Comparison of ENCODE assay signal across 10 mouse cellular contexts in the genomic region with DNA sequence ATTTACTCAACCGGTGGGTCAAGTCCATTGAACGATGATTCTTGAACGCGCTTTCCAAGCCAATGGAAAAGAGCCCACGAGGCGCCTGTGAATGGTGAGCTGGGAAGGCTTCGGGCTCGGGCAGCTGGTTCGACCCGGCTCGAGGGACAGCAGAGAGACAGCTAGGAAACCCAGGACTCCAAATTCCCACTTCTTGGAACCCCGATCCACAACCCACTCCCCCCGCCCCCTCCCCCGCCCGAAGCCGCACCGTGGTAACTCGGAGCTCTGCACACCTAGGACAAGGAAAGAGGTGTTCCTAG. TPM values are rescaled to one million over a fixed set of nuclear protein-coding genes. Genes with fewer than 3 reads are reported as not detected.
DNase-seq lines count a peak whose midpoint lies in the region; ATAC-seq and TF ChIP-seq lines count a peak whose summit lies in the region.
"Had no signal": no experiment of that assay in that cellular context is flagged by ENCODE, and none has a peak within 500 bp of the region (broad histone marks: within the 10 kb centered on the region; RNA-seq: fewer than 3 reads in every experiment).

No protein-coding gene starts in this region.

- DNase-seq in heart, adult 9 months (ENCODE audit: low spot score in 2 of 2): no peak
- DNase-seq in ES-E14 (ENCODE audit: low read depth, low spot score): no peak
- DNase-seq in midbrain, embryonic 10.5 days (ENCODE audit: low spot score): no peak
- no peak for DNase-seq in ovary, postnatal 36 days (ENCODE audit: low spot score)
- no peak for DNase-seq in urinary bladder, postnatal 14 days (ENCODE audit: low spot score)

- H3K9me3 ChIP-seq in heart, embryonic 11.5 days (replicated peaks; ENCODE audit: control insufficient read depth, low read length): no peaks in the 10 kb centered on the region
- H3K9me3 ChIP-seq in ES-E14 (ENCODE audit: control insufficient read depth, insufficient read depth, low read depth, low read length): no peaks in the 10 kb centered on the region
- no peaks in the 10 kb centered on the region for H3K9me3 ChIP-seq in hindbrain, embryonic 13.5 days
- no peaks in the 10 kb centered on the region for H3K9me3 ChIP-seq in midbrain, embryonic 10.5 days (replicated peaks)

- H3K27me3 ChIP-seq in heart, embryonic 11.5 days (ENCODE audit: control insufficient read depth, insufficient read depth, low read length): peaks cover 98% of the 10 kb centered on the region
- H3K27me3 ChIP-seq in hindbrain, embryonic 13.5 days: peaks cover 100% of the 10 kb centered on the region
- H3K27me3 ChIP-seq in midbrain, embryonic 10.5 days (ENCODE audit: low read depth, poor library complexity, severe bottlenecking): peaks cover 100% of the 10 kb centered on the region

- peak overlapping the region; percentile 77 for H3K4me2 ChIP-seq in heart, embryonic 11.5 days
- peak overlapping the region; percentile 53 for H3K4me2 ChIP-seq in hindbrain, embryonic 13.5 days

- H3K36me3 ChIP-seq in heart, embryonic 11.5 days (ENCODE audit: control insufficient read depth, insufficient read depth, low read length): no peaks in the 10 kb centered on the region
- no peaks in the 10 kb centered on the region for H3K36me3 ChIP-seq in ES-E14 (ENCODE audit: control insufficient read depth, insufficient read depth, low read length, poor library complexity, severe bottlenecking)
- no peaks in the 10 kb centered on the region for H3K36me3 ChIP-seq in hindbrain, embryonic 13.5 days
- H3K36me3 ChIP-seq in midbrain, embryonic 10.5 days: no peaks in the 10 kb centered on the region

- no peak for ATAC-seq in heart, embryonic 11.5 days (replicated peaks; ENCODE audit: insufficient number of reproducible peaks, low FRiP score, low TSS enrichment)
- ATAC-seq in hindbrain, embryonic 13.5 days (ENCODE audit: low FRiP score): no peak
- ATAC-seq in CD4-positive, CD25-positive, alpha-beta regulatory T cell, adult 4 months: no peak

- in situ Hi-C loops in ES-E14 (cut with MboI; ENCODE audit: low sequenced_read_pairs in 2 of 2, unreplicated experiment in 2 of 2): loop anchor here in 1 of 2 experiments (5.0 kb wide), 1 partner anchor 185 kb away; no protein-coding TSS in a partner anchor

- no peak overlapping the region for H3K9ac ChIP-seq in heart, embryonic 11.5 days (ENCODE audit: low read depth, low read length)
- H3K9ac ChIP-seq in ES-E14 (ENCODE audit: insufficient read depth, low read depth, low read length, poor library complexity, severe bottlenecking): no peak overlapping the region
- no peak overlapping the region for H3K9ac ChIP-seq in hindbrain, embryonic 13.5 days

- H3K4me3 ChIP-seq in heart, embryonic 11.5 days (ENCODE audit: low read depth, low read length): peak overlapping the region; percentile 41
- H3K4me3 ChIP-seq in ES-E14 (ENCODE audit: insufficient read depth in 1 of 2, low read depth in 1 of 2, low read length in 2 of 2, poor library complexity in 1 of 2, severe bottlenecking in 1 of 2): peak overlapping the region; percentile 47 to 66; a peak in 3 of 4 replicates
- H3K4me3 ChIP-seq in hindbrain, embryonic 13.5 days: peak overlapping the region; percentile 33
- H3K4me3 ChIP-seq in midbrain, embryonic 10.5 days: peak overlapping the region; percentile 45

- H3K4me1 ChIP-seq in heart, embryonic 11.5 days (ENCODE audit: control insufficient read depth, insufficient read depth, low read length): peaks cover 38% of the 10 kb centered on the region
- H3K4me1 ChIP-seq in ES-E14 (ENCODE audit: control insufficient read depth in 2 of 2, insufficient read depth in 2 of 2, low read length in 2 of 2, poor library complexity in 1 of 2): peaks cover 0 to 6% of the 10 kb centered on the region in 2 experiments; a peak in 1 of 4 replicates
- peaks cover 45% of the 10 kb centered on the region for H3K4me1 ChIP-seq in hindbrain, embryonic 13.5 days (replicated peaks)
- peaks cover 54% of the 10 kb centered on the region for H3K4me1 ChIP-seq in midbrain, embryonic 10.5 days

- no peak overlapping the region for H3K27ac ChIP-seq in heart, embryonic 11.5 days (ENCODE audit: low read depth, low read length)
- H3K27ac ChIP-seq in ES-E14 (ENCODE audit: insufficient read depth, low read depth, low read length, poor library complexity, severe bottlenecking): no peak overlapping the region
- H3K27ac ChIP-seq in hindbrain, embryonic 13.5 days: no peak overlapping the region
- no peak overlapping the region for H3K27ac ChIP-seq in midbrain, embryonic 10.5 days (replicated peaks)

- WGBS in heart, embryonic 11.5 days (ENCODE audit: insufficient replicate concordance): 0% methylated on average over 18 of the region's 18 CpGs
- WGBS in hindbrain, embryonic 13.5 days: 1% methylated on average over 18 of the region's 18 CpGs
- under 1% methylated on average over 18 of the region's 18 CpGs for WGBS in midbrain, embryonic 10.5 days

TF ChIP-seq in ES-E14, 5 proteins besides CTCF, POLR2A, EP300 and RAD21:
- no peak for TF ChIP-seq ZC3H11A (IDR thresholded peaks at IDR 0.05; ENCODE audit: borderline replicate concordance, low read depth, low read length)
- no peak for TF ChIP-seq HCFC1 (IDR thresholded peaks at IDR 0.05; ENCODE audit: borderline replicate concordance, insufficient read depth, low read length)
- no peak for TF ChIP-seq CHD2 (IDR thresholded peaks at IDR 0.05; ENCODE audit: low read depth, low read length)
- TF ChIP-seq ZNF384 (IDR thresholded peaks at IDR 0.05; ENCODE audit: low read depth, low read length): no peak
TF ChIP-seq in ES-E14: peak in this region for 0.

RNA-seq across cellular contexts. Expression of a gene that starts 0.3 kb away (rescaled TPM):
- polyA plus RNA-seq in heart, embryonic 11.5 days (2014; fragmentation: Nextera tagmentation; extraction: Ambion mirVana): 0.57 and 0.59 TPM in 2 replicates
- 3.7 and 5.7 TPM in 2 replicates for total RNA-seq in ES-E14 (2012; rRNA removed)
- polyA plus RNA-seq in hindbrain, embryonic 13.5 days (2015; fragmentation: Nextera tagmentation; extraction: Ambion mirVana): 0.23 and 0.56 TPM in 2 replicates
- polyA plus RNA-seq in midbrain, embryonic 10.5 days (2016; fragmentation: Nextera tagmentation; extraction: Ambion mirVana): 1.8 and 3.2 TPM in 2 replicates
- not detected for polyA plus RNA-seq in CD4-positive, CD25-positive, alpha-beta regulatory T cell, adult 4 months (2017; shearing (Covaris generic))
- polyA plus RNA-seq: adrenal gland, adult 2 months; large intestine, adult 2 months had no signal

RNA-seq across cellular contexts. Expression of a gene that starts 11.9 kb away (rescaled TPM):
- polyA plus RNA-seq in heart, embryonic 11.5 days (2014; fragmentation: Nextera tagmentation; extraction: Ambion mirVana): not detected in 2 replicates
- 0.31 and 0.32 TPM in 2 replicates for total RNA-seq in ES-E14 (2012; rRNA removed)
- not detected in 2 replicates for polyA plus RNA-seq in hindbrain, embryonic 13.5 days (2015; fragmentation: Nextera tagmentation; extraction: Ambion mirVana)
- polyA plus RNA-seq in midbrain, embryonic 10.5 days (2016; fragmentation: Nextera tagmentation; extraction: Ambion mirVana): 0.89 TPM in 1 of 2 replicates, not detected in the other
- polyA plus RNA-seq in CD4-positive, CD25-positive, alpha-beta regulatory T cell, adult 4 months (2017; shearing (Covaris generic)): not detected
- total RNA-seq: adrenal gland, adult 2 months had no signal
- polyA plus RNA-seq: adrenal gland, adult 2 months had no signal
